Mouse (Mus musculus): ENCODE results near the gene Tpx2. TPM values are rescaled to one million over a fixed set of nuclear protein-coding genes. Genes with fewer than 3 reads are reported as not detected.

Tpx2 gene
- total RNA-seq, 2 experiments from 2014 or later: 39.8 to 53.4 TPM

DNA sequence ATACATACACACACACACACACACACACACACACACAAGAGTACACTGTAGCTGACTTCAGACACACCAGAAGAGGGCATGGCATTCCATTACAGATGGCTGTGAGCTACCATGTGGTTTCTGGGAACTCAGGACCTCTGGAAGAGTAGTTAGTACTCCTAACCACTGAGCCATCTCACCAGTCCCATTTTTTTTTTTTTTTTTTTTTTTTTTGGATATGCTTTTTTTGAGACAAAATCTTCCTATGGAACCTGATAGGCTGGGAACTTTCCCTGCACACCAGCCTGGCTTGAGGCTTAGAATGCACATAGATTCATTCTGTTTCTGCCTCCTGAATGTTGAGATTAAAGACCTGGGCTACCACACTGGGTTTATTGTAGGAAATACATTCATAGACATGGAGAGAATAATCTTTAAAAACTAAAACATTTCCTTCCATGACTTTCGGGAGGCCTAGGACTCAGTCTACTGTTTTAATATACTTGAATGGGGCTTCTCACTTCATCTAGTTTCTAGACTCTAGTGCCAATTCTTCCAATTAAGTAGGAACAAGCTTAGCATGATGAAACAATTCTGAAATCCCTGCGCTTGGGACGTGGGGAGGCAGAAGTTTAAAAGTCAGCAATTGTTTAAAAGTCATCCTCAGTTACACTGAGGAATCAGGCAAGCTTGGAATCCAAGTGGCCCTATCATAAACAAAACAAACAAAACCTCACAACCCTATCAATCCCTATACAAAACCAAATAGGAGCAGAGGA, 528 bp upstream of the Tpx2 start:
- ATAC-seq (replicated peaks; ENCODE audit: low FRiP score, poor library complexity, severe bottlenecking): peak; percentile 7

DNA sequence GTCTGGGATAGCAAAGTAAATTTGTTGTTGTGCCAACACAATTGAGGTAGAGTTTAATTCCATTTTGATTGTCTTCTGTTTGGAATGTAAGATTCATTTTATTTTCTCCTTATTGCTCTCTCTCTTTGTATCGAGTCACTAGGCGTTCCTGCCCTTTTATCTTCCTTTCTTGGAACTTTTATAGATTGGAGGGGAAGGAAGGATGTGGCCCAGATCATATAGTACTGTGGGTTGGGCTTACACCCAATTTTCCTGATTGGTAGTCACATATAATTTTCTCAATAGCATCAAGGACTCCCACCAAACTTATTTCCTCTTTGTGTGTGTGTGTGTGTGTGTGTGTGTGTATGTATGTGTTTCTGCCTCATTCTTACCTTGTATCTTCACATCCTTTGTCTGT, 702 bp downstream of the Tpx2 start:
- ATAC-seq (replicated peaks; ENCODE audit: low FRiP score, poor library complexity, severe bottlenecking): peak; percentile 37; the same call in 1 of the 2 replicates

GRCm38 (mm10) chr2:152859501-152859900, 11.7 kb downstream of the Tpx2 start:
- ATAC-seq (replicated peaks; ENCODE audit: low FRiP score, poor library complexity, severe bottlenecking): no peak

DNA sequence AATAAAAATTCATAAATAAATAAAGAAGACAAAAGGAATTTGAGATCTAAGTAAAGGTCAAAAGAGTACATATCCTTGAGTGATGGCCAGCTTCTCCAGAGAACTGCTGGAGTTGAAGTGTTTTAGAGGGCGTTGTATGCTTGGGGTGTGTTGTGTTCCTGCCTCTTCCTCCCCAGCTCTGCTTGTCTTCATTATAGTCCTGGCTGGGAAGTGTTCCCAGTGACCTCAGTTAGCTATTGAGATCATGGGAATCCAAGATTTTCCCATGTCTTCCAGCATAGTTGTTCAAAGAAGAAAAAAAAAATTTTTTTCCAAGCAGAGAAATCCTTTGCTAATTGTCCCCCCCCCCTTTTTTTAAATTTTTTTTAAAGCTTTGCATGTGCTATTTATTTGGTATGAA, 14.1 kb downstream of the Tpx2 start:
- no peak for ATAC-seq (replicated peaks; ENCODE audit: low FRiP score, poor library complexity, severe bottlenecking)

GRCm38 (mm10) chr2:152862638-152863037, 14.9 kb downstream of the Tpx2 start:
- no peak for ATAC-seq (replicated peaks; ENCODE audit: low FRiP score, poor library complexity, severe bottlenecking)

- no peak for ATAC-seq (replicated peaks; ENCODE audit: low FRiP score, poor library complexity, severe bottlenecking)
Measured at GRCm38 (mm10) chr2:152863346-152863745, 15.6 kb downstream of the Tpx2 start.

DNA sequence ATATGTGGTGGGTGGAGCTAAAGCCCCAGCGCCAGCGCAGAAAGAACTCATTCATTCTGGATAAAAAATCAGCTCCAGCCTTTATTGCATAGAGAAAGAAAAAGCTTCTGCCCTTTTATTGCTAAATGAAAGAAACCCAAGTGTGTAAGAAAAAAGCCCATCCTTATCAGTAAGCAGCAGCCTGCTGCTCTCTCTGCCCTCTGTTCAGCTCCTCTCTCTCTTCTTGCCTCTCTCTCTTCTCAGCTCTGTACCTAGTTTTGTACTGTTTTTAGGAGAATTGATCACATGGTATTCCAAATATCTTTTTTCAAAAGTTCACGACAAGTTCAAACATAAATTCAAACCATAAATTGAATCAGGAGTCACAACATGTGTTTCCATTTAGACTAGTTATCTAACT, 30.5 kb downstream of the Tpx2 start:
- ATAC-seq (replicated peaks; ENCODE audit: low FRiP score, poor library complexity, severe bottlenecking): no peak

- ATAC-seq (replicated peaks; ENCODE audit: low FRiP score, poor library complexity, severe bottlenecking): no peak
Measured at GRCm38 (mm10) chr2:152880898-152881297, 33.1 kb downstream of the Tpx2 start.

GRCm38 (mm10) chr2:152884101-152884645, 36.4 kb downstream of the Tpx2 start:
- ATAC-seq (replicated peaks; ENCODE audit: low FRiP score, poor library complexity, severe bottlenecking): no peak

GRCm38 (mm10) chr2:152887230-152887629, 39.5 kb downstream of the Tpx2 start:
- no peak for ATAC-seq (replicated peaks; ENCODE audit: low FRiP score, poor library complexity, severe bottlenecking)

DNA sequence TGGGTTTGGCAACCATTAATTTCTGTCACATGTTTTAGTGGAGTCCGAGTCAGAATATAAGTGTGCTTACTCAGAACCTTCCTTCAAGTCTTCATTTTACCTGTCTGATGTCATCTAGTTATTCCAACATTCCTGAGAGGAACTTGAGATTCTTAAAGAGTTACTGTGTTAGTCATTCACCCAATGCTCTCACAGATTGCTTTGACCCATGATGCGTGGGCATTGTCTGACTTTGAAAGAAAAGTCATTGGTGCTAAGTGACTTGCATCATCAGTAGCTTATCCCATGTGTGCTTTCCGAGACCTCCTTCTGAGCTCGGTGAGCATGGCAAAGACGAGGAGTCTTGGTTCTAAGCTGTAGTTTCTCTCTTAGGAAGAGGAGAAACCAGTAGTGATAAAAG, 41.0 kb downstream of the Tpx2 start:
- ATAC-seq (replicated peaks; ENCODE audit: low FRiP score, poor library complexity, severe bottlenecking): no peak

DNA sequence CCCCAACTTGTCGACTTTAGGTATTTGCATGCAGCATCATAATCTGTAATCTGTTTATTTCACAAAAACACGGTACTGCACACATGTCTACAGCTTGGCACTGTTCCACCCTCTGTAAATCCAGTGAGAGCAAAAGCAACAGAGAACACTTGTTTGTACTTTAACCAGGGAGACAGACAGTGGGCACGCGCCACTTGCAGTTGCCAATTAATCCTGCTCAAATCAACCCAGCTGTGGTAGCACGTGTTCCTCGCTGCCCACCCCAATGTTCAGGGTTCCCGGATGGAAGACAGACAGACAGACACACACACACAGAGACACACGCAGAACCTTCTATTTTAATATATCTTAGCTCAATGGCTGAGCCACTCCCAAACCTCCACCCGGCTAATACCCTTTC, 48.1 kb downstream of the Tpx2 start:
- ATAC-seq (replicated peaks; ENCODE audit: low FRiP score, poor library complexity, severe bottlenecking): no peak

DNA sequence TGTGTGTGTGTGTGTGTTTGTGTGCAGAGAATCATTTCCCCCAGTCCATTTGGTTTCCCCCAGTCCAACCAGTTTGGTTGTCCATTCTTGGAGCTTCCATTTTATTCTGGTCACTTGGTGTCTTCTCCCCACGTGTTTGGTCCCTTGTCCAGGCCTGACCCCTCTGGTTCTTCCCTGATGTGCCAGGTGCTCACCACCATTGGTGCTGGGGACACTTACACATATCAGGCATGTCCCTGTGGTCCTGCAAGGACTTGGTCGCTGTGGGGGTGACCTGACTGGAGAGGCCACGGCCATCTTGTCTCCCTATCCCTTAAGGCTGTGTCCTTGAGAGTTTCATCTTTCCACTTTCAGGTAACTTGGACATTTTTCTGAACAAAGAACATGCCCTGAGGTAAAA, 49.2 kb downstream of the Tpx2 start:
- ATAC-seq (replicated peaks; ENCODE audit: low FRiP score, poor library complexity, severe bottlenecking): no peak

GRCm38 (mm10) chr2:152899011-152899410, 51.2 kb downstream of the Tpx2 start:
- no peak for ATAC-seq (replicated peaks; ENCODE audit: low FRiP score, poor library complexity, severe bottlenecking)

GRCm38 (mm10) chr2:152901296-152901695, 53.5 kb downstream of the Tpx2 start:
- 0 out of 2 replicates have a peak, but pooled peaks have one; percentile 38 for ATAC-seq (replicated peaks; ENCODE audit: low FRiP score, poor library complexity, severe bottlenecking)

GRCm38 (mm10) chr2:152902658-152903057, 54.9 kb downstream of the Tpx2 start:
- no peak for ATAC-seq (replicated peaks; ENCODE audit: low FRiP score, poor library complexity, severe bottlenecking)

- no peak for ATAC-seq (replicated peaks; ENCODE audit: low FRiP score, poor library complexity, severe bottlenecking)
Measured at GRCm38 (mm10) chr2:152903586-152903985, 55.8 kb downstream of the Tpx2 start.

DNA sequence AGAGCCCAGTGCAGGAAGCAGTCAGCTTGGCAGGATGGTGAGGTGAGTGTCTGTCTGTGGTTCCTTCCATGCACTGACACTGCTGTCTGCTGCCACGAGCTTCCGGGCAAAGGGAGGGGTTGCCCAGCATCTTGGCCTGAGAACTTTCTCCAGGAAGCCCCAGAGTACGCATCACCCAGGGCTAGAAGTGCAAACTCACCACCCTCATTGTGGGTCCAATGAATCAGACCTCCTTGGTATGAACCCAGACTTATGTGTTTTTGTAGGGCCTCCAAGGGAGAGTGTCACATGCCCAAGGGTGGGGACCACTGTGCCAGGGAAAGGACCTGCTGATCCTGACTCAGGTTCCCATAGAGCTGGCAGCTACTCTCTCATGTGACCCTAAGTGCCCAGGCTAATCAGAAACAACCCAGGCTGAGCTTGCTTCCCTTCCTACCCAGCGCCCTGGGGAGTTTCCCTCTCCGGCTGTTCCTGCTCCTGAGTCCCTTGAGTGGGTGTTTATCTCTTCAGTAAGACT, 56.4 kb downstream of the Tpx2 start:
- no peak for ATAC-seq (replicated peaks; ENCODE audit: low FRiP score, poor library complexity, severe bottlenecking)

DNA sequence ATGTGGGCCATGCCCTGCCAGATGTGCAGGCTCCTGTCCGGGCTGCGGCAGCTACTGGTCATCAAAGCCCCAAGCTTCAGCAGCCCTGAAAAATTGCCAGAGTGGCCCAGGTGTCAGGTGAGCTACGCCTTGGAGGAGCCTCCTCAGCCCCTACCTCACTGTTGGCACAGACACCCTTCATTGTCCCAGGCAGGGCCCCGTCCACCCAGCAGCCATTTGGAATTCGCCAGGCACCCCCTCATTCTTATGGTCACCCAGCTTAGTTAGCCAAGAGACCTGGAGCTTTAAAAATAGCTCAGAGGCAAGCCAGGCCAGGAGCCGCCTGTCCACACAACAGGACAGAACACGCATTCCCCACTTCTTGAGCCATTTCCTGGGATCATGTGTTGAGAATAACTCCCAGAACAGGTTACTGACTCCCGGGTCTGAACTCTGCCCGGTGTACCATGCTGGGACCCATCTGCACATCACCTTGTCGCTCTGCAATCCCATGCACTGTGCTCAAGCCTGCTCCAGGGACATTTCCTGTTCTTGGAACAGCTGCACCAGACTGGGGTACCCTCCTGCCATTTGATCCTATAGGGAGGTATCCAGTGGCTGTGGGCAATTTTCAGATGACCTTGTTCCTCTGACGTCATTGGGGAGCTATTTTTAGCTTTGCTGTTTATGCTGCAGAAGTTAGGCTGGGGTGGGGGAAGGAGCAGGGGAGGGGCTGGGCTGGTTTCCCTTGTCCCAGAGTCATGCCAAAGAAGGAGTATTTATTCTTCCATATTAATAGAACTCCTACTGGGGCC, 57.5 kb downstream of the Tpx2 start:
- no peak for ATAC-seq (replicated peaks; ENCODE audit: low FRiP score, poor library complexity, severe bottlenecking)

- no peak for ATAC-seq (replicated peaks; ENCODE audit: low FRiP score, poor library complexity, severe bottlenecking)
Measured at GRCm38 (mm10) chr2:152906274-152907037, 58.7 kb downstream of the Tpx2 start.
